Mouse (Mus musculus): ENCODE results near the gene Nphs2. TPM values are rescaled to one million over a fixed set of nuclear protein-coding genes. Genes with fewer than 3 reads are reported as not detected.
"Not testable (repeated sequence)": the region's sequence is repeated elsewhere in the genome, so short reads cannot be mapped to it uniquely, and the experiment has no call there.

Nphs2 gene
- polyA plus RNA-seq, 1 experiment from 2014 or later: 64.3 TPM

- Histone ChIP-seq H3K9me3 (replicated peaks; ENCODE audit: low read length) (no peaks in the 10 kb centered on the region), H3K36me3 (ENCODE audit: insufficient read depth, low read length) (no peaks in the 10 kb centered on the region), H3K9ac (ENCODE audit: low read depth, low read length) (no peak overlapping the region), H3K4me1 (replicated peaks; ENCODE audit: insufficient read depth, low read length) (no peaks in the 10 kb centered on the region), H3K4me3 (replicated peaks; ENCODE audit: low read depth, low read length) (no peak overlapping the region), H3K4me2 (ENCODE audit: low read length) (no peak overlapping the region), H3K27me3 (ENCODE audit: insufficient read depth, low read length) (no peaks in the 10 kb centered on the region), H3K27ac (no peak overlapping the region)
- no peak for TF ChIP-seq CTCF (IDR thresholded peaks at IDR 0.05; ENCODE audit: low read depth)
- WGBS: 84% methylated on average over 7 of the region's 7 CpGs
- DNase-seq (ENCODE audit: low spot score) (no peak), ATAC-seq (replicated peaks; ENCODE audit: low FRiP score, low read depth) (no peak)
Measured at GRCm38 (mm10) chr1:156280131-156280530, 30.4 kb upstream of the Nphs2 start.

- H3K4me3 ChIP-seq (replicated peaks; ENCODE audit: low read depth, low read length): no peak overlapping the region
- WGBS: 63% methylated on average over 10 of the region's 10 CpGs
Measured at GRCm38 (mm10) chr1:156284207-156284606, 26.3 kb upstream of the Nphs2 start.

GRCm38 (mm10) chr1:156284851-156285540, 25.5 kb upstream of the Nphs2 start:
- 42% methylated on average over 9 of the region's 9 CpGs for WGBS
- H3K27me3 ChIP-seq (ENCODE audit: insufficient read depth, low read length): no peaks in the 10 kb centered on the region
- H3K9ac ChIP-seq (ENCODE audit: low read depth, low read length): no peak overlapping the region
- no peak overlapping the region for H3K4me2 ChIP-seq (ENCODE audit: low read length)
- peak; percentile 10 for DNase-seq (ENCODE audit: low spot score)
- H3K9me3 ChIP-seq (replicated peaks; ENCODE audit: low read length): no peaks in the 10 kb centered on the region
- ATAC-seq (replicated peaks; ENCODE audit: low FRiP score, low read depth): no peak
- H3K4me1 ChIP-seq (replicated peaks; ENCODE audit: insufficient read depth, low read length): no peaks in the 10 kb centered on the region
- no peak overlapping the region for H3K27ac ChIP-seq
- H3K4me3 ChIP-seq (replicated peaks; ENCODE audit: low read depth, low read length): no peak overlapping the region
- TF ChIP-seq CTCF (IDR thresholded peaks at IDR 0.05; ENCODE audit: low read depth): no peak
- H3K36me3 ChIP-seq (ENCODE audit: insufficient read depth, low read length): no peaks in the 10 kb centered on the region

More at GRCm38 (mm10) chr1:156284207-156284606, 26.3 kb upstream of the Nphs2 start:
- Histone ChIP-seq H3K27ac (no peak overlapping the region), H3K27me3 (ENCODE audit: insufficient read depth, low read length) (no peaks in the 10 kb centered on the region), H3K4me2 (ENCODE audit: low read length) (no peak overlapping the region), H3K4me1 (replicated peaks; ENCODE audit: insufficient read depth, low read length) (no peaks in the 10 kb centered on the region), H3K36me3 (ENCODE audit: insufficient read depth, low read length) (no peaks in the 10 kb centered on the region), H3K9ac (ENCODE audit: low read depth, low read length) (no peak overlapping the region), H3K9me3 (replicated peaks; ENCODE audit: low read length) (no peaks in the 10 kb centered on the region)
- no peak for DNase-seq (ENCODE audit: low spot score)
- no peak for TF ChIP-seq CTCF (IDR thresholded peaks at IDR 0.05; ENCODE audit: low read depth)
- ATAC-seq (replicated peaks; ENCODE audit: low FRiP score, low read depth): no peak

- Histone ChIP-seq H3K4me2 (ENCODE audit: low read length) (no peak overlapping the region), H3K4me1 (replicated peaks; ENCODE audit: insufficient read depth, low read length) (no peaks in the 10 kb centered on the region), H3K9me3 (replicated peaks; ENCODE audit: low read length) (no peaks in the 10 kb centered on the region), H3K4me3 (replicated peaks; ENCODE audit: low read depth, low read length) (no peak overlapping the region), H3K36me3 (ENCODE audit: insufficient read depth, low read length) (no peaks in the 10 kb centered on the region), H3K27ac (no peak overlapping the region), H3K27me3 (ENCODE audit: insufficient read depth, low read length) (no peaks in the 10 kb centered on the region), H3K9ac (ENCODE audit: low read depth, low read length) (no peak overlapping the region)
- ATAC-seq (replicated peaks; ENCODE audit: low FRiP score, low read depth): no peak
- no peak for TF ChIP-seq CTCF (IDR thresholded peaks at IDR 0.05; ENCODE audit: low read depth)
- no peak for DNase-seq (ENCODE audit: low spot score)
- WGBS: 88% methylated on average over 5 of the region's 5 CpGs
Measured at GRCm38 (mm10) chr1:156285541-156285896, 25.0 kb upstream of the Nphs2 start.

GRCm38 (mm10) chr1:156288556-156289221, 21.8 kb upstream of the Nphs2 start:
- H3K4me2 ChIP-seq (ENCODE audit: low read length): no peak overlapping the region
- DNase-seq (ENCODE audit: low spot score) (no peak), ATAC-seq (replicated peaks; ENCODE audit: low FRiP score, low read depth) (no peak)
- H3K27ac ChIP-seq: no peak overlapping the region
- H3K27me3 ChIP-seq (ENCODE audit: insufficient read depth, low read length): no peaks in the 10 kb centered on the region
- WGBS: 77% methylated on average over 9 of the region's 9 CpGs
- no peak overlapping the region for H3K9ac ChIP-seq (ENCODE audit: low read depth, low read length)
- TF ChIP-seq CTCF (IDR thresholded peaks at IDR 0.05; ENCODE audit: low read depth): no peak
- no peaks in the 10 kb centered on the region for H3K4me1 ChIP-seq (replicated peaks; ENCODE audit: insufficient read depth, low read length)
- no peaks in the 10 kb centered on the region for H3K9me3 ChIP-seq (replicated peaks; ENCODE audit: low read length)
- H3K36me3 ChIP-seq (ENCODE audit: insufficient read depth, low read length): no peaks in the 10 kb centered on the region
- no peak overlapping the region for H3K4me3 ChIP-seq (replicated peaks; ENCODE audit: low read depth, low read length)

- not testable (repeated sequence) for ATAC-seq (replicated peaks; ENCODE audit: low FRiP score, low read depth); DNase-seq (ENCODE audit: low spot score); H3K27me3 ChIP-seq (ENCODE audit: insufficient read depth, low read length); H3K27ac ChIP-seq; H3K4me2 ChIP-seq (ENCODE audit: low read length); H3K9ac ChIP-seq (ENCODE audit: low read depth, low read length); H3K4me3 ChIP-seq (replicated peaks; ENCODE audit: low read depth, low read length); H3K9me3 ChIP-seq (replicated peaks; ENCODE audit: low read length); H3K36me3 ChIP-seq (ENCODE audit: insufficient read depth, low read length); H3K4me1 ChIP-seq (replicated peaks; ENCODE audit: insufficient read depth, low read length)
- 66% methylated on average over 10 of the region's 10 CpGs for WGBS
Measured at GRCm38 (mm10) chr1:156289222-156289587, 21.3 kb upstream of the Nphs2 start.

All from kidney, postnatal 0 days (tissue).